In genomic region chr1:134955637-134956176, GRCm38 (mm10) we compare ENCODE assay signal across 8 mouse cellular contexts. TPM values are rescaled to one million over a fixed set of nuclear protein-coding genes. Genes with fewer than 3 reads are reported as not detected.
A peak's percentile ranks its signal among the peaks of the same experiment; 100 is the strongest.
DNase-seq lines count a peak whose midpoint lies in the region; ATAC-seq and TF ChIP-seq lines count a peak whose summit lies in the region.

TSS of gene Ppp1r12b (minus strand) at chr1:134955942.

- no peak for TF ChIP-seq EP300 in MEL (IDR thresholded peaks at IDR 0.05; ENCODE audit: low read depth in 1 of 2, low read length in 2 of 2)

- peak within 1 kb of the TSS; percentile 82 for H3K4me2 ChIP-seq in forebrain, postnatal 0 days (ENCODE audit: low read depth)
- H3K4me2 ChIP-seq in lung, embryonic 15.5 days, result peak within 1 kb of the TSS; percentile 72

- H3K9me3 ChIP-seq in MEL (replicated peaks; ENCODE audit: insufficient read depth, low read length), result no peaks in the 10 kb centered on the region
- no peaks in the 10 kb centered on the region for H3K9me3 ChIP-seq in forebrain, postnatal 0 days (ENCODE audit: low read length)
- no peaks in the 10 kb centered on the region for H3K9me3 ChIP-seq in lung, embryonic 15.5 days

- no peaks in the 10 kb centered on the region for H3K27me3 ChIP-seq in MEL (ENCODE audit: control insufficient read depth in 1 of 2, insufficient read depth in 2 of 2, low read length in 2 of 2)
- no peaks in the 10 kb centered on the region for H3K27me3 ChIP-seq in cerebellum, adult 2 months (ENCODE audit: control insufficient read depth, insufficient read depth, low read length)
- H3K27me3 ChIP-seq in forebrain, postnatal 0 days (ENCODE audit: insufficient read depth, low read length), result no peaks in the 10 kb centered on the region
- H3K27me3 ChIP-seq in lung, embryonic 15.5 days, result no peaks in the 10 kb centered on the region

- peaks cover 0 to 5% of the 10 kb centered on the region in 2 experiments; a peak in 2 of 4 replicates for H3K4me1 ChIP-seq in MEL (ENCODE audit: control insufficient read depth in 1 of 2, insufficient read depth in 2 of 2, low read length in 2 of 2)
- H3K4me1 ChIP-seq in cerebellum, adult 2 months (ENCODE audit: control insufficient read depth, insufficient read depth, low read length), result no peaks in the 10 kb centered on the region
- H3K4me1 ChIP-seq in forebrain, postnatal 0 days (ENCODE audit: insufficient read depth), result peaks cover 12% of the 10 kb centered on the region; the same call in 1 of the 2 replicates
- peaks cover 13% of the 10 kb centered on the region for H3K4me1 ChIP-seq in lung, embryonic 15.5 days

- peak; percentile 100 for ATAC-seq in forebrain, postnatal 0 days
- ATAC-seq in lung, embryonic 15.5 days (ENCODE audit: borderline replicate concordance, extremely low read depth, low FRiP score, low TSS enrichment), result peak; percentile 99

- WGBS in cerebellum, adult 2 months, result under 1% methylated on average over 39 of the region's 39 CpGs
- 1% methylated on average over 39 of the region's 39 CpGs for WGBS in forebrain, postnatal 0 days
- under 1% methylated on average over 39 of the region's 39 CpGs for WGBS in lung, embryonic 15.5 days

- peak within 1 kb of the TSS; percentile 72 to 87 for H3K4me3 ChIP-seq in MEL (ENCODE audit: control insufficient read depth in 1 of 2, insufficient read depth in 1 of 2, low read depth in 2 of 2, low read length in 2 of 2)
- H3K4me3 ChIP-seq in cerebellum, adult 2 months (replicated peaks; ENCODE audit: insufficient read depth, low read depth, low read length), result peak within 1 kb of the TSS; percentile 87
- peak within 1 kb of the TSS; percentile 86 for H3K4me3 ChIP-seq in forebrain, postnatal 0 days (ENCODE audit: low read depth, low read length)
- H3K4me3 ChIP-seq in lung, embryonic 15.5 days, result peak within 1 kb of the TSS; percentile 69

- peaks cover 1% of the 10 kb centered on the region; the same call in 1 of the 2 replicates for H3K79me2 ChIP-seq in MEL (ENCODE audit: control insufficient read depth, insufficient read depth, low read length, poor library complexity)

- peaks cover 0 to 10% of the 10 kb centered on the region in 2 experiments; a peak in 2 of 4 replicates for H3K36me3 ChIP-seq in MEL (ENCODE audit: control insufficient read depth in 1 of 2, insufficient read depth in 2 of 2, low read length in 2 of 2)
- no peaks in the 10 kb centered on the region for H3K36me3 ChIP-seq in forebrain, postnatal 0 days (ENCODE audit: insufficient read depth)
- no peaks in the 10 kb centered on the region for H3K36me3 ChIP-seq in lung, embryonic 15.5 days

- peak within 1 kb of the TSS; percentile 87 for H3K9ac ChIP-seq in MEL (ENCODE audit: control insufficient read depth, low read depth, low read length, poor library complexity, severe bottlenecking)
- H3K9ac ChIP-seq in forebrain, postnatal 0 days, result peak within 1 kb of the TSS; percentile 91
- peak within 1 kb of the TSS; percentile 81 for H3K9ac ChIP-seq in lung, embryonic 15.5 days

- DNase-seq in MEL (ENCODE audit: low read depth, low spot score), result peak; percentile 98
- peak; percentile 97 to 99 for DNase-seq in cerebellum, adult 2 months
- DNase-seq in forebrain, postnatal 0 days, result peak; percentile 99
- DNase-seq in heart, postnatal 4 days, result peak; percentile 96
- DNase-seq in layer of hippocampus, adult 8-10 months (ENCODE audit: low spot score in 2 of 2), result peak; percentile 98
- DNase-seq in ovary, adult 18-20 months (ENCODE audit: low spot score), result peak; percentile 98
- peak; percentile 94 for DNase-seq in thymus, postnatal 0 days (ENCODE audit: low spot score)

- no peak for TF ChIP-seq CTCF in MEL (IDR thresholded peaks at IDR 0.05 in 2 of 3, conservative IDR thresholded peaks at IDR 0.05 in 1 of 3; ENCODE audit: control insufficient read depth in 1 of 3, insufficient read depth in 1 of 3, low read depth in 2 of 3, low read length in 3 of 3, poor library complexity in 1 of 3, severe bottlenecking in 1 of 3)
- TF ChIP-seq CTCF in cerebellum, adult 2 months (IDR thresholded peaks at IDR 0.05; ENCODE audit: borderline replicate concordance, insufficient read depth, low read depth, low read length), result no peak
- TF ChIP-seq CTCF in forebrain, postnatal 0 days (IDR thresholded peaks at IDR 0.05; ENCODE audit: low read depth), result peak; percentile 65

- no peak for TF ChIP-seq RAD21 in MEL (IDR thresholded peaks at IDR 0.05; ENCODE audit: low read depth, low read length)

- peak within 1 kb of the TSS; percentile 46 for H3K27ac ChIP-seq in MEL (ENCODE audit: control insufficient read depth, low read depth, low read length)
- peak within 1 kb of the TSS; percentile 77 for H3K27ac ChIP-seq in cerebellum, adult 2 months (ENCODE audit: insufficient read depth, low read length)
- H3K27ac ChIP-seq in forebrain, postnatal 0 days (ENCODE audit: low read depth, low read length), result peak within 1 kb of the TSS; percentile 91
- H3K27ac ChIP-seq in lung, embryonic 15.5 days, result peak within 1 kb of the TSS; percentile 87

- peak; percentile 83 to 87 for TF ChIP-seq POLR2A in MEL (IDR thresholded peaks at IDR 0.05; ENCODE audit: control insufficient read depth in 1 of 2, insufficient read depth in 1 of 2, low read depth in 1 of 2, low read length in 2 of 2, poor library complexity in 1 of 2)
- TF ChIP-seq POLR2A in cerebellum, adult 2 months (IDR thresholded peaks at IDR 0.05; ENCODE audit: borderline replicate concordance, insufficient read depth, low read length), result peak; percentile 89

TF ChIP-seq in MEL, 35 proteins besides CTCF, POLR2A, EP300 and RAD21:
- TF ChIP-seq MYB (IDR thresholded peaks at IDR 0.05; ENCODE audit: low read depth, low read length), result no peak
- TF ChIP-seq TCF12 (IDR thresholded peaks at IDR 0.05; ENCODE audit: low read depth, low read length), result peak; percentile 67; the same call in 1 of the 2 replicates
- TF ChIP-seq MYC (IDR thresholded peaks at IDR 0.05; ENCODE audit: low read depth, low read length), result 0 out of 2 replicates have a peak, but pooled peaks have one; percentile 22
- TF ChIP-seq MAZ (IDR thresholded peaks at IDR 0.05; ENCODE audit: low read depth, low read length), result peak; percentile 79; the same call in 1 of the 2 replicates
- TF ChIP-seq SMC3 (IDR thresholded peaks at IDR 0.05; ENCODE audit: low read depth, low read length), result no peak
- no peak for TF ChIP-seq BHLHE40 (IDR thresholded peaks at IDR 0.05; ENCODE audit: borderline replicate concordance, low read depth, low read length)
- TF ChIP-seq ZNF384 (IDR thresholded peaks at IDR 0.05; ENCODE audit: low read depth, low read length), result no peak
- peak; percentile 56 for TF ChIP-seq NELFE (IDR thresholded peaks at IDR 0.05; ENCODE audit: low read depth, low read length)
- TF ChIP-seq SIN3A (IDR thresholded peaks at IDR 0.05; ENCODE audit: low read length), result peak; percentile 76
- peak; percentile 88 for TF ChIP-seq NRF1 (IDR thresholded peaks at IDR 0.05; ENCODE audit: insufficient read depth, low read depth, low read length, poor library complexity, severe bottlenecking)
- TF ChIP-seq TBP (IDR thresholded peaks at IDR 0.05; ENCODE audit: low read depth, low read length), result peak; percentile 80
- peak; percentile 97 for TF ChIP-seq KAT2A (conservative IDR thresholded peaks at IDR 0.05; ENCODE audit: low read depth, low read length)
- TF ChIP-seq MXI1 (IDR thresholded peaks at IDR 0.05; ENCODE audit: low read depth, low read length), result no peak
- peak; percentile 60; the same call in 1 of the 2 replicates for TF ChIP-seq POLR2AphosphoS2 (IDR thresholded peaks at IDR 0.05; ENCODE audit: low read length)
- TF ChIP-seq ELF1 (IDR thresholded peaks at IDR 0.05; ENCODE audit: low read depth, low read length), result no peak; the same call in 1 of the 2 replicates
- TF ChIP-seq USF2 (IDR thresholded peaks at IDR 0.05; ENCODE audit: borderline replicate concordance in 1 of 2, insufficient read depth in 1 of 2, low read depth in 1 of 2, low read length in 2 of 2), result no peak
- TF ChIP-seq HCFC1 (IDR thresholded peaks at IDR 0.05; ENCODE audit: low read depth, low read length), result peak; percentile 98
- TF ChIP-seq ZKSCAN1 (IDR thresholded peaks at IDR 0.05; ENCODE audit: low read depth, low read length), result no peak
- no peak for TF ChIP-seq E2F4 (IDR thresholded peaks at IDR 0.05; ENCODE audit: borderline replicate concordance, low read depth, low read length)
- TF ChIP-seq ETS1 (IDR thresholded peaks at IDR 0.05; ENCODE audit: low read depth, low read length), result no peak
- peak; percentile 35; the same call in 1 of the 2 replicates for TF ChIP-seq USF1 (IDR thresholded peaks at IDR 0.05; ENCODE audit: low read depth, low read length)

RNA-seq across cellular contexts. Expression of gene Ppp1r12b, which starts in this region (rescaled TPM):
- 4.5 and 4.7 TPM in 2 replicates for total RNA-seq in MEL (2012; rRNA removed)
- polyA plus RNA-seq in MEL (2012; ENCODE audit: insufficient read depth in 1 of 2, insufficient read length in 2 of 2, low read depth in 1 of 2, low replicate concordance in 2 of 2, missing spikeins in 1 of 2), result 1 to 10 TPM in 1 of 2 experiments, not detected in 1; 7.8 TPM
- 22.2 and 23.8 TPM in 2 replicates for polyA plus RNA-seq in cerebellum, adult 2 months (2012; rRNA removed)
- 35.1 and 39.9 TPM in 2 replicates for total RNA-seq in forebrain, postnatal 0 days (2014; rRNA removed)
- 8.3 and 12.4 TPM in 2 replicates for polyA plus RNA-seq in forebrain, postnatal 0 days (2015; fragmentation: Nextera tagmentation; extraction: Ambion mirVana)
- total RNA-seq in heart, postnatal 4 days (2021), result 100 to 1,000 TPM; 118 to 124 TPM
- total RNA-seq in layer of hippocampus, adult 8-10 months (2022), result 10 to 100 TPM; 66.6 to 80.1 (median 73.2) TPM
- polyA plus RNA-seq in lung, embryonic 15.5 days (2015; fragmentation: Nextera tagmentation; extraction: Ambion mirVana), result 9.4 and 11.2 TPM in 2 replicates
- 4.5 and 7.0 TPM in 2 replicates for polyA plus RNA-seq in thymus, postnatal 0 days (2015; fragmentation: Nextera tagmentation; extraction: Ambion mirVana)

Comparison
In these comparisons a context has a peak if more than half of its experiments do, and no peak if none do; other contexts are left out.
1. Peak in every context shown above with its lines: DNase-seq, ATAC-seq, H3K4me3 ChIP-seq and H3K27ac ChIP-seq.